8 mouse cellular contexts compared by ENCODE assay signal in the genomic region with DNA sequence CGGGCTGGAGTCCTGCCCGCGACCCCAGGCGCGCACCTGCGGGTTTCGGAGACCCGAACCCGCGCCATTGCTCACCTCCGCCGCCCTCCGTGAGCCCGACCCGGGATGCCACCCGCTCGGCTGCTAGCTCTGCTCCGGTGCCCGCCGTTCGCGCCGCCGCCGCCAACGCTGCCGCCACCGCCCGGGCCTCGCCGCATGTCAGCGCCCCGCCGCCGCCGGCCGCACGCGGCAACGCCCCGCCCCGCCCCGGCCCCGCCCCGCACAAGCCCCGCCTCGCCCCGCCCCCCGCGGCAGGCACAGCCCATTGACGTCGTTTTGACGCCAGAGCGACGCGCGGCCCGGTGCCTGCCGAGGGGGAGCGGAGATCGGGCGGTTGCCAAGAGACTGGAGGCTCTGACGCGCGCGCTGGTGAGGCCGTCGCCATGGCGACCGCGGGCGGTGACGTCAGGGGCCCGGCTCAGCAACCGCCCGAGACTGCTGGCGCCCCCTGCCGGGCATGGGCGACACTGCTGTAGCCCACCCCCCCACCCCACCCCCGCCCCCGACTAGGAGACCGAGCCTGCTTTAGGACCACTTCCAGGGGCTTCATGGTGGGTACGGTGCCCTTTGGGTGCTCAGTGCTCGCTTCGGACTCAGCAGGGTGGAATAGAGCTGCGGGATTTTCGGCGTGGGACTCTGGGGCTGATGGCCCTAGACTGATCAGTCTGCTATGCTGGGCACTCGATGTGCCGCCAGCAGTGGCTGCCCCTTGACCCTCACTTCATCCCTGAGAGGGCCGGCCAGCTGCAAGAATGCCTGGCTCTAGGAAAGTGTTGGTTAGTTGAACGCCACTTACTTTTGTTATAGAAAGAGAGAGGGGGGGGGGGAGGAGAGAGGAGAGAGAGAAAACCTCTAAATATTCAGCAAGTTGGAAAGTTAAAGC. TPM values are rescaled to one million over a fixed set of nuclear protein-coding genes. Genes with fewer than 3 reads are reported as not detected.
DNase-seq lines count a peak whose midpoint lies in the region; ATAC-seq and TF ChIP-seq lines count a peak whose summit lies in the region.

TSS of gene Sik1 (minus strand) at position 208 of the 922 bp plus-strand sequence.

- 0 out of 2 replicates have a peak, but pooled peaks cover 2% of the 10 kb centered on the region for H3K36me3 ChIP-seq in forebrain, embryonic 11.5 days (ENCODE audit: control insufficient read depth, insufficient read depth, low read length)
- peaks cover 3% of the 10 kb centered on the region for H3K36me3 ChIP-seq in heart, embryonic 16.5 days (ENCODE audit: control insufficient read depth, insufficient read depth)
- H3K36me3 ChIP-seq in liver, embryonic 16.5 days (ENCODE audit: control insufficient read depth, insufficient read depth): peaks cover 3% of the 10 kb centered on the region
- peaks cover 3% of the 10 kb centered on the region for H3K36me3 ChIP-seq in neural tube, embryonic 13.5 days
- H3K36me3 ChIP-seq in testis, adult 2 months (ENCODE audit: control insufficient read depth, insufficient read depth, low read length): no peaks in the 10 kb centered on the region

- WGBS in forebrain, embryonic 11.5 days: under 1% methylated on average over 89 of the region's 92 CpGs
- under 1% methylated on average over 84 of the region's 92 CpGs for WGBS in heart, embryonic 16.5 days
- WGBS in liver, embryonic 16.5 days (ENCODE audit: insufficient replicate concordance): 1% methylated on average over 60 of the region's 92 CpGs
- WGBS in neural tube, embryonic 13.5 days: under 1% methylated on average over 72 of the region's 92 CpGs

- DNase-seq in CD8-positive naive resting alpha-beta T cell, adult 2 months (ENCODE audit: low read depth in 2 of 2, low spot score in 2 of 2): peak; percentile 96 to 98
- peak; percentile 87 for DNase-seq in c-Kit-positive CD71-negative TER-119-negative erythroid progenitor cells, embryonic 14.5 days (ENCODE audit: low read depth)
- DNase-seq in forebrain, embryonic 11.5 days (ENCODE audit: low spot score): peak; percentile 100
- DNase-seq in kidney, postnatal 36 days: peak; percentile 99 to 100

- peaks cover 2% of the 10 kb centered on the region; the same call in 1 of the 2 replicates for H3K4me1 ChIP-seq in forebrain, embryonic 11.5 days (replicated peaks; ENCODE audit: control insufficient read depth, insufficient read depth, low read length)
- peaks cover 29% of the 10 kb centered on the region for H3K4me1 ChIP-seq in heart, embryonic 16.5 days (ENCODE audit: control insufficient read depth, insufficient read depth, low read length)
- H3K4me1 ChIP-seq in liver, embryonic 16.5 days (ENCODE audit: control insufficient read depth, low read depth, low read length): peaks cover 31% of the 10 kb centered on the region
- H3K4me1 ChIP-seq in neural tube, embryonic 13.5 days (replicated peaks): peaks cover 48% of the 10 kb centered on the region
- peaks cover 22% of the 10 kb centered on the region for H3K4me1 ChIP-seq in testis, adult 2 months (ENCODE audit: control insufficient read depth, insufficient read depth, low read length)

- peak within 1 kb of the TSS; percentile 46 for H3K27ac ChIP-seq in forebrain, embryonic 11.5 days (ENCODE audit: low read depth, low read length)
- H3K27ac ChIP-seq in heart, embryonic 16.5 days (ENCODE audit: low read length): peak within 1 kb of the TSS; percentile 100
- H3K27ac ChIP-seq in liver, embryonic 16.5 days (ENCODE audit: low read length): peak within 1 kb of the TSS; percentile 70
- H3K27ac ChIP-seq in neural tube, embryonic 13.5 days (replicated peaks): peak within 1 kb of the TSS; percentile 89
- H3K27ac ChIP-seq in testis, adult 2 months (ENCODE audit: control insufficient read depth, insufficient read depth, low read depth, low read length): peak within 1 kb of the TSS; percentile 91

- peak; percentile 95 for ATAC-seq in forebrain, embryonic 11.5 days (replicated peaks; ENCODE audit: low FRiP score)
- ATAC-seq in heart, embryonic 16.5 days (replicated peaks; ENCODE audit: extremely low read depth, insufficient read depth, low FRiP score): peak; percentile 87
- ATAC-seq in liver, embryonic 16.5 days (ENCODE audit: low read depth): peak; percentile 92
- peak; percentile 94 for ATAC-seq in neural tube, embryonic 13.5 days (ENCODE audit: low read depth)

- TF ChIP-seq CTCF in testis, adult 2 months (IDR thresholded peaks at IDR 0.05; ENCODE audit: control insufficient read depth, insufficient read depth, insufficient replicate concordance, low read depth, low read length): peak; percentile 43; the same call in 1 of the 2 replicates

- H3K27me3 ChIP-seq in forebrain, embryonic 11.5 days (ENCODE audit: control insufficient read depth, insufficient read depth, low read length): no peaks in the 10 kb centered on the region
- no peaks in the 10 kb centered on the region for H3K27me3 ChIP-seq in heart, embryonic 16.5 days (ENCODE audit: control insufficient read depth, insufficient read depth, low read length)
- peaks cover 12% of the 10 kb centered on the region; the same call in 1 of the 2 replicates for H3K27me3 ChIP-seq in liver, embryonic 16.5 days (ENCODE audit: control insufficient read depth, insufficient read depth, low read depth, low read length)
- no peaks in the 10 kb centered on the region for H3K27me3 ChIP-seq in neural tube, embryonic 13.5 days
- no peaks in the 10 kb centered on the region for H3K27me3 ChIP-seq in testis, adult 2 months (ENCODE audit: control insufficient read depth, insufficient read depth, low read length)

- no peaks in the 10 kb centered on the region for H3K9me3 ChIP-seq in forebrain, embryonic 11.5 days (ENCODE audit: control insufficient read depth, low read length)
- no peaks in the 10 kb centered on the region for H3K9me3 ChIP-seq in heart, embryonic 16.5 days (replicated peaks; ENCODE audit: control insufficient read depth, low read length)
- no peaks in the 10 kb centered on the region for H3K9me3 ChIP-seq in liver, embryonic 16.5 days (replicated peaks; ENCODE audit: control insufficient read depth, low read length)
- no peaks in the 10 kb centered on the region for H3K9me3 ChIP-seq in neural tube, embryonic 13.5 days

- peak within 1 kb of the TSS; percentile 93 for H3K4me3 ChIP-seq in forebrain, embryonic 11.5 days (ENCODE audit: low read depth, low read length)
- H3K4me3 ChIP-seq in heart, embryonic 16.5 days (ENCODE audit: low read length): peak within 1 kb of the TSS; percentile 82
- peak within 1 kb of the TSS; percentile 76 for H3K4me3 ChIP-seq in liver, embryonic 16.5 days (ENCODE audit: low read depth, low read length)
- peak within 1 kb of the TSS; percentile 94 for H3K4me3 ChIP-seq in neural tube, embryonic 13.5 days
- H3K4me3 ChIP-seq in testis, adult 2 months (ENCODE audit: control insufficient read depth, low read depth, low read length): peak within 1 kb of the TSS; percentile 89

- 0 out of 2 replicates have a peak, but pooled peaks have one; percentile 18 for TF ChIP-seq POLR2A in testis, adult 2 months (IDR thresholded peaks at IDR 0.05; ENCODE audit: control insufficient read depth, low read depth, low read length)

- H3K4me2 ChIP-seq in forebrain, embryonic 11.5 days (ENCODE audit: low read depth, low read length, severe bottlenecking): peak within 1 kb of the TSS; percentile 70
- H3K4me2 ChIP-seq in heart, embryonic 16.5 days (ENCODE audit: low read depth, low read length): peak within 1 kb of the TSS; percentile 94
- peak within 1 kb of the TSS; percentile 97 for H3K4me2 ChIP-seq in liver, embryonic 16.5 days (ENCODE audit: low read depth, low read length)
- peak within 1 kb of the TSS; percentile 74 for H3K4me2 ChIP-seq in neural tube, embryonic 13.5 days

- peak within 1 kb of the TSS; percentile 89 for H3K9ac ChIP-seq in forebrain, embryonic 11.5 days (ENCODE audit: low read length)
- peak within 1 kb of the TSS; percentile 92 for H3K9ac ChIP-seq in heart, embryonic 16.5 days (ENCODE audit: low read length)
- peak within 1 kb of the TSS; percentile 87 for H3K9ac ChIP-seq in liver, embryonic 16.5 days (ENCODE audit: low read depth, low read length)
- H3K9ac ChIP-seq in neural tube, embryonic 13.5 days: peak within 1 kb of the TSS; percentile 94

RNA-seq across cellular contexts. Expression of gene Sik1, which starts in this region (rescaled TPM):
- polyA plus RNA-seq in forebrain, embryonic 11.5 days (2014; fragmentation: Nextera tagmentation; extraction: Ambion mirVana): 15.6 and 16.7 TPM in 2 replicates
- 13.0 and 18.6 TPM in 2 replicates for polyA plus RNA-seq in heart, embryonic 16.5 days (2015; fragmentation: Nextera tagmentation; extraction: Ambion mirVana)
- 5.4 and 5.9 TPM in 2 replicates for polyA plus RNA-seq in liver, embryonic 16.5 days (2015; fragmentation: Nextera tagmentation; extraction: Ambion mirVana)
- polyA plus RNA-seq in neural tube, embryonic 13.5 days (2015; fragmentation: Nextera tagmentation; extraction: Ambion mirVana): 17.0 and 20.1 TPM in 2 replicates
- polyA plus RNA-seq in testis, adult 2 months (2012; rRNA removed): 19.2 and 26.4 TPM in 2 replicates

Comparison
In these comparisons a context has a peak if more than half of its experiments do, and no peak if none do; other contexts are left out.
1. Peak in every context shown above with its lines: DNase-seq, ATAC-seq, H3K4me3 ChIP-seq and H3K27ac ChIP-seq.
2. H3K27ac ChIP-seq: peak in every context shown above with its lines; median percentile 100 in heart, embryonic 16.5 days; 91 in testis, adult 2 months; 89 in neural tube, embryonic 13.5 days; 70 in liver, embryonic 16.5 days; 46 in forebrain, embryonic 11.5 days.